Mouse (Mus musculus): ENCODE results near the gene Grb10.

Grb10 gene

GRCm38 (mm10) chr11:11968830-11969229 lies 69.7 kb downstream of the Grb10 start:
- peak in 1 of 2 experiments; percentile 64 for DNase-seq (ENCODE audit: low spot score in 2 of 2)

GRCm38 (mm10) chr11:11967519-11967918 lies 71.0 kb downstream of the Grb10 start:
- DNase-seq (ENCODE audit: low spot score in 2 of 2) = no peak

- no peak for DNase-seq (ENCODE audit: low spot score in 2 of 2)
Observed at GRCm38 (mm10) chr11:11966220-11966619, 72.3 kb downstream of the Grb10 start.

- peak in 1 of 2 experiments; percentile 44 for DNase-seq (ENCODE audit: low spot score in 2 of 2)
Observed at GRCm38 (mm10) chr11:11965501-11966125, 72.9 kb downstream of the Grb10 start.

- no peak for DNase-seq (ENCODE audit: low spot score in 2 of 2)
Observed at GRCm38 (mm10) chr11:11964729-11965128, 73.8 kb downstream of the Grb10 start.

- no peak for DNase-seq (ENCODE audit: low spot score in 2 of 2)
Observed at GRCm38 (mm10) chr11:11963587-11963986, 74.9 kb downstream of the Grb10 start.

GRCm38 (mm10) chr11:11963065-11963464 lies 75.4 kb downstream of the Grb10 start:
- DNase-seq (ENCODE audit: low spot score in 2 of 2) = no peak

GRCm38 (mm10) chr11:11962629-11962954 lies 75.9 kb downstream of the Grb10 start:
- DNase-seq (ENCODE audit: low spot score in 2 of 2) = no peak

GRCm38 (mm10) chr11:11961917-11962628 lies 76.4 kb downstream of the Grb10 start:
- DNase-seq (ENCODE audit: low spot score in 2 of 2) = no peak

- no peak for DNase-seq (ENCODE audit: low spot score in 2 of 2)
Observed at GRCm38 (mm10) chr11:11960858-11961257, 77.6 kb downstream of the Grb10 start.

- DNase-seq (ENCODE audit: low spot score in 2 of 2) = no peak
Observed at GRCm38 (mm10) chr11:11960227-11960626, 78.3 kb downstream of the Grb10 start.

GRCm38 (mm10) chr11:11958479-11958878 lies 80.0 kb downstream of the Grb10 start:
- DNase-seq (ENCODE audit: low spot score in 2 of 2) = no peak

GRCm38 (mm10) chr11:11958061-11958361 lies 80.5 kb downstream of the Grb10 start:
- no peak for DNase-seq (ENCODE audit: low spot score in 2 of 2)

GRCm38 (mm10) chr11:11957211-11958060 lies 81.0 kb downstream of the Grb10 start:
- no peak for DNase-seq (ENCODE audit: low spot score in 2 of 2)

GRCm38 (mm10) chr11:11955783-11956182 lies 82.7 kb downstream of the Grb10 start:
- DNase-seq (ENCODE audit: low spot score in 2 of 2) = no peak

- no peak for DNase-seq (ENCODE audit: low spot score in 2 of 2)
Observed at GRCm38 (mm10) chr11:11954606-11955005, 83.9 kb downstream of the Grb10 start.

GRCm38 (mm10) chr11:11954115-11954438 lies 84.4 kb downstream of the Grb10 start:
- no peak for DNase-seq (ENCODE audit: low spot score in 2 of 2)

GRCm38 (mm10) chr11:11953364-11954114 lies 84.9 kb downstream of the Grb10 start:
- no peak for DNase-seq (ENCODE audit: low spot score in 2 of 2)

- DNase-seq (ENCODE audit: low spot score in 2 of 2) = no peak
Observed at GRCm38 (mm10) chr11:11952569-11952968, 85.9 kb downstream of the Grb10 start.

- no peak for DNase-seq (ENCODE audit: low spot score in 2 of 2)
Observed at GRCm38 (mm10) chr11:11948988-11949365, 89.5 kb downstream of the Grb10 start.

GRCm38 (mm10) chr11:11948321-11948987 lies 90.0 kb downstream of the Grb10 start:
- DNase-seq (ENCODE audit: low spot score in 2 of 2) = no peak

GRCm38 (mm10) chr11:11947857-11948256 lies 90.6 kb downstream of the Grb10 start:
- DNase-seq (ENCODE audit: low spot score in 2 of 2) = no peak

All from urinary bladder, postnatal 4 days (tissue).